Mouse (Mus musculus) neural tube, embryonic 10.5 days (tissue): Measurements from ENCODE around the gene Selenot.
"Not testable (repeated sequence)": the region's sequence is repeated elsewhere in the genome, so short reads cannot be mapped to it uniquely, and the experiment has no call there.

ENCODE experiments used
- DNase-seq: peaks from one replicate; pipeline ENCODE4 v3.0.0-alpha.2; 2017; ENCODE audit warnings: low spot score; ENCODE audit errors: extremely low spot score

The Selenot gene

GRCm38 (mm10) chr3:58576137-58577066, at the start of gene Selenot:
Selenot (plus strand) TSS chr3:58576636.
- DNase-seq: peak; percentile 99

- no peak for DNase-seq
These were observed 39.9 kb upstream of the Selenot start for GRCm38 (mm10) chr3:58536573-58536972.

GRCm38 (mm10) chr3:58552001-58552811, 24.2 kb upstream of the Selenot start:
- no peak for DNase-seq

GRCm38 (mm10) chr3:58556649-58557048, 19.8 kb upstream of the Selenot start:
- DNase-seq: no peak

GRCm38 (mm10) chr3:58559887-58560286, 16.5 kb upstream of the Selenot start:
- no peak for DNase-seq

GRCm38 (mm10) chr3:58561437-58561836, 15.0 kb upstream of the Selenot start:
- no peak for DNase-seq

- no peak for DNase-seq
These were observed 5.6 kb upstream of the Selenot start for GRCm38 (mm10) chr3:58570821-58571220.

- peak; percentile 78 for DNase-seq
These were observed 649 bp downstream of the Selenot start for GRCm38 (mm10) chr3:58577067-58577503.

GRCm38 (mm10) chr3:58577506-58578050, 1.1 kb downstream of the Selenot start:
- DNase-seq: no peak

- DNase-seq: no peak
These were observed 5.1 kb downstream of the Selenot start for GRCm38 (mm10) chr3:58581530-58581929.

- DNase-seq: no peak
These were observed 5.9 kb downstream of the Selenot start for GRCm38 (mm10) chr3:58582297-58582696.

- DNase-seq: no peak
These were observed 6.5 kb downstream of the Selenot start for GRCm38 (mm10) chr3:58582788-58583426.

GRCm38 (mm10) chr3:58590544-58590943, 14.1 kb downstream of the Selenot start:
- DNase-seq: not testable (repeated sequence)

- DNase-seq: not testable (repeated sequence)
These were observed 16.2 kb downstream of the Selenot start for GRCm38 (mm10) chr3:58592666-58593065.

- DNase-seq: no peak
These were observed 17.2 kb downstream of the Selenot start for GRCm38 (mm10) chr3:58593623-58594022.

- DNase-seq: no peak
These were observed 32.1 kb downstream of the Selenot start for GRCm38 (mm10) chr3:58608506-58608905.

- DNase-seq: no peak
These were observed 33.5 kb downstream of the Selenot start for GRCm38 (mm10) chr3:58609985-58610384.

GRCm38 (mm10) chr3:58621066-58621465, 44.6 kb downstream of the Selenot start:
- DNase-seq: no peak

- no peak for DNase-seq
These were observed 46.4 kb downstream of the Selenot start for GRCm38 (mm10) chr3:58622665-58623394.

GRCm38 (mm10) chr3:58624981-58625380, 48.5 kb downstream of the Selenot start:
- DNase-seq: no peak

GRCm38 (mm10) chr3:58631693-58632092, 55.3 kb downstream of the Selenot start:
- no peak for DNase-seq
